Mouse (Mus musculus): ENCODE measurements around the gene Fermt3. TPM values are rescaled to one million over a fixed set of nuclear protein-coding genes. Genes with fewer than 3 reads are reported as not detected.

Gene Fermt3
- polyA plus RNA-seq, 1 experiment from 2014 or later: 6.9 TPM

GRCm38 (mm10) chr19:7029531-7029930 lies 10.3 kb upstream of the Fermt3 start:
- ATAC-seq (ENCODE audit: insufficient number of reproducible peaks, insufficient read depth, low FRiP score, low TSS enrichment, low read depth): no peak
- no peaks in the 10 kb centered on the region for H3K4me1 ChIP-seq
- H3K36me3 ChIP-seq: peaks cover 98% of the 10 kb centered on the region
- H3K4me2 ChIP-seq: no peak overlapping the region
- H3K9me3 ChIP-seq: no peaks in the 10 kb centered on the region
- H3K27me3 ChIP-seq: no peaks in the 10 kb centered on the region
- 97% methylated on average over 5 of the region's 5 CpGs for WGBS
- H3K4me3 ChIP-seq: no peak overlapping the region
- no peak overlapping the region for H3K27ac ChIP-seq
- no peak overlapping the region for H3K9ac ChIP-seq

- Histone ChIP-seq H3K9me3 (no peaks in the 10 kb centered on the region), H3K27me3 (no peaks in the 10 kb centered on the region), H3K9ac (no peak overlapping the region), H3K4me2 (no peak overlapping the region), H3K4me3 (no peak overlapping the region), H3K36me3 (peaks cover 79% of the 10 kb centered on the region), H3K4me1 (no peaks in the 10 kb centered on the region), H3K27ac (no peak overlapping the region)
- ATAC-seq (ENCODE audit: insufficient number of reproducible peaks, insufficient read depth, low FRiP score, low TSS enrichment, low read depth): no peak
- WGBS: 49% methylated on average over 3 of the region's 3 CpGs
Observed at GRCm38 (mm10) chr19:7020224-7020641, 964 bp upstream of the Fermt3 start.

- WGBS: 87% methylated on average over 11 of the region's 11 CpGs
Observed at GRCm38 (mm10) chr19:7018546-7018945, 723 bp downstream of the Fermt3 start.

GRCm38 (mm10) chr19:7017541-7018457 lies 1.5 kb downstream of the Fermt3 start:
- 79% methylated on average over 12 of the region's 12 CpGs for WGBS
- Histone ChIP-seq H3K4me2 (no peak overlapping the region), H3K9me3 (no peaks in the 10 kb centered on the region), H3K36me3 (peaks cover 61% of the 10 kb centered on the region), H3K27ac (no peak overlapping the region; the same call in 1 of the 2 replicates), H3K27me3 (no peaks in the 10 kb centered on the region), H3K9ac (0 out of 2 replicates have a peak overlapping the region, but pooled peaks have one; percentile 16), H3K4me1 (no peaks in the 10 kb centered on the region), H3K4me3 (no peak overlapping the region)
- no peak for ATAC-seq (ENCODE audit: insufficient number of reproducible peaks, insufficient read depth, low FRiP score, low TSS enrichment, low read depth)

More at GRCm38 (mm10) chr19:7018546-7018945, 723 bp downstream of the Fermt3 start:
- Histone ChIP-seq H3K27me3 (no peaks in the 10 kb centered on the region), H3K4me3 (no peak overlapping the region), H3K4me2 (no peak overlapping the region), H3K9ac (0 out of 2 replicates have a peak overlapping the region, but pooled peaks have one; percentile 16), H3K36me3 (peaks cover 68% of the 10 kb centered on the region), H3K4me1 (no peaks in the 10 kb centered on the region), H3K27ac (no peak overlapping the region; the same call in 1 of the 2 replicates), H3K9me3 (no peaks in the 10 kb centered on the region)
- no peak for ATAC-seq (ENCODE audit: insufficient number of reproducible peaks, insufficient read depth, low FRiP score, low TSS enrichment, low read depth)

GRCm38 (mm10) chr19:7014481-7015135 lies 4.7 kb downstream of the Fermt3 start:
- Histone ChIP-seq H3K4me1 (no peaks in the 10 kb centered on the region), H3K27me3 (no peaks in the 10 kb centered on the region), H3K9ac (no peak overlapping the region), H3K4me3 (no peak overlapping the region), H3K27ac (no peak overlapping the region), H3K36me3 (peaks cover 29% of the 10 kb centered on the region), H3K9me3 (no peaks in the 10 kb centered on the region), H3K4me2 (no peak overlapping the region)
- WGBS: 88% methylated on average over 20 of the region's 20 CpGs
- no peak for ATAC-seq (ENCODE audit: insufficient number of reproducible peaks, insufficient read depth, low FRiP score, low TSS enrichment, low read depth)

GRCm38 (mm10) chr19:7013984-7014383 lies 5.3 kb downstream of the Fermt3 start:
- Histone ChIP-seq H3K4me3 (no peak overlapping the region), H3K4me2 (no peak overlapping the region), H3K9ac (no peak overlapping the region), H3K9me3 (no peaks in the 10 kb centered on the region), H3K27me3 (no peaks in the 10 kb centered on the region), H3K36me3 (peaks cover 22% of the 10 kb centered on the region), H3K4me1 (no peaks in the 10 kb centered on the region), H3K27ac (no peak overlapping the region)
- no peak for ATAC-seq (ENCODE audit: insufficient number of reproducible peaks, insufficient read depth, low FRiP score, low TSS enrichment, low read depth)
- 83% methylated on average over 9 of the region's 9 CpGs for WGBS

- Histone ChIP-seq H3K27ac (no peak overlapping the region), H3K9ac (no peak overlapping the region), H3K4me2 (no peak overlapping the region), H3K36me3 (peaks cover 12% of the 10 kb centered on the region; the same call in 1 of the 2 replicates), H3K27me3 (no peaks in the 10 kb centered on the region), H3K4me3 (no peak overlapping the region), H3K9me3 (no peaks in the 10 kb centered on the region), H3K4me1 (no peaks in the 10 kb centered on the region)
- WGBS: 83% methylated on average over 4 of the region's 4 CpGs
- ATAC-seq (ENCODE audit: insufficient number of reproducible peaks, insufficient read depth, low FRiP score, low TSS enrichment, low read depth): no peak
Observed at GRCm38 (mm10) chr19:7012426-7012825, 6.8 kb downstream of the Fermt3 start.

- Histone ChIP-seq H3K36me3 (no peaks in the 10 kb centered on the region), H3K4me2 (no peak overlapping the region), H3K27ac (no peak overlapping the region), H3K27me3 (no peaks in the 10 kb centered on the region), H3K4me3 (no peak overlapping the region), H3K9ac (no peak overlapping the region), H3K4me1 (no peaks in the 10 kb centered on the region), H3K9me3 (no peaks in the 10 kb centered on the region)
- 83% methylated on average over 9 of the region's 9 CpGs for WGBS
- no peak for ATAC-seq (ENCODE audit: insufficient number of reproducible peaks, insufficient read depth, low FRiP score, low TSS enrichment, low read depth)
Observed at GRCm38 (mm10) chr19:7006892-7007593, 12.2 kb downstream of the Fermt3 start.

GRCm38 (mm10) chr19:6999360-7000063 lies 19.8 kb downstream of the Fermt3 start:
- ATAC-seq (ENCODE audit: insufficient number of reproducible peaks, insufficient read depth, low FRiP score, low TSS enrichment, low read depth): no peak
- Histone ChIP-seq H3K36me3 (peaks cover 28% of the 10 kb centered on the region), H3K4me2 (no peak overlapping the region), H3K9me3 (no peaks in the 10 kb centered on the region), H3K9ac (no peak overlapping the region), H3K4me3 (no peak overlapping the region), H3K27ac (no peak overlapping the region), H3K4me1 (peaks cover 24% of the 10 kb centered on the region), H3K27me3 (no peaks in the 10 kb centered on the region)
- 92% methylated on average over 19 of the region's 19 CpGs for WGBS

GRCm38 (mm10) chr19:6997721-6998290 lies 21.5 kb downstream of the Fermt3 start:
- Histone ChIP-seq H3K4me2 (no peak overlapping the region), H3K4me3 (no peak overlapping the region), H3K4me1 (peaks cover 32% of the 10 kb centered on the region), H3K27me3 (no peaks in the 10 kb centered on the region), H3K27ac (no peak overlapping the region), H3K36me3 (peaks cover 28% of the 10 kb centered on the region), H3K9me3 (no peaks in the 10 kb centered on the region), H3K9ac (no peak overlapping the region)
- ATAC-seq (ENCODE audit: insufficient number of reproducible peaks, insufficient read depth, low FRiP score, low TSS enrichment, low read depth): no peak
- 80% methylated on average over 9 of the region's 9 CpGs for WGBS

Measured in embryonic facial prominence, embryonic 13.5 days (tissue).